Mouse (Mus musculus) ES-E14 (cell line): ENCODE data around the gene Uty. TPM values are rescaled to one million over a fixed set of nuclear protein-coding genes. Genes with fewer than 3 reads are reported as not detected.

Experiments
- DNase-seq: peaks from one replicate; pipeline ENCODE4 v3.0.0-alpha.2; 2013; ENCODE audit warnings: low read depth, low spot score
- H3K27ac ChIP-seq: 2 replicates; pipeline ENCODE4 v1.5.1; 2012; ENCODE audit warnings: low read depth, mild to moderate bottlenecking, low read length, moderate library complexity, mixed read lengths; ENCODE audit not compliant: poor library complexity, insufficient read depth, severe bottlenecking
- H3K36me3 ChIP-seq: 2 replicates; pipeline ENCODE4 v1.6.1; 2012; ENCODE audit warnings: mild to moderate bottlenecking, low read length, moderate library complexity, mixed read lengths; ENCODE audit not compliant: control insufficient read depth, poor library complexity, insufficient read depth, severe bottlenecking
- H3K4me1 ChIP-seq, 2 experiments: fragments of 150-350 bp in 1 of 2; sonication (generic) in 1 of 2; 2 replicates each; pipeline ENCODE4 v1.6.1; 2012; ENCODE audit warnings: low read length in 2 of 2, mild to moderate bottlenecking in 1 of 2, mixed read lengths in 1 of 2; ENCODE audit not compliant: control insufficient read depth in 2 of 2, insufficient read depth in 2 of 2, poor library complexity in 1 of 2
- H3K4me3 ChIP-seq, 2 experiments: fragments of 150-350 bp in 1 of 2; sonication (generic) in 1 of 2; 2 replicates each; pipeline ENCODE4 v1.5.1; 2012; ENCODE audit warnings: low read length in 2 of 2, low read depth in 1 of 2, mild to moderate bottlenecking in 1 of 2, mixed read lengths in 1 of 2; ENCODE audit not compliant: insufficient read depth in 1 of 2, poor library complexity in 1 of 2, severe bottlenecking in 1 of 2
- H3K9ac ChIP-seq: 2 replicates; pipeline ENCODE4 v1.6.1; 2012; ENCODE audit warnings: low read depth, mild to moderate bottlenecking, low read length, mixed read lengths; ENCODE audit not compliant: poor library complexity, insufficient read depth, severe bottlenecking
- H3K9me3 ChIP-seq: fragments of 150-350 bp; sonication (generic); 2 replicates; pipeline ENCODE4 v1.6.1; 2012; ENCODE audit warnings: low read depth, mild to moderate bottlenecking, low read length; ENCODE audit not compliant: control insufficient read depth, insufficient read depth
- CHD2 ChIP-seq: IDR thresholded peaks from 2 replicates; pipeline ENCODE4 v1.6.1; 2014; ENCODE audit warnings: mild to moderate bottlenecking, low read depth, low read length, inconsistent platforms
- HCFC1 ChIP-seq: IDR thresholded peaks from 2 replicates; pipeline ENCODE4 v1.6.1; 2012; ENCODE audit warnings: low read length, inconsistent platforms, borderline replicate concordance; ENCODE audit not compliant: insufficient read depth
- MAFK ChIP-seq: IDR thresholded peaks from 2 replicates; pipeline ENCODE4 v1.6.1; 2014; ENCODE audit warnings: mild to moderate bottlenecking, low read depth, low read length, inconsistent platforms; ENCODE audit not compliant: insufficient read depth
- ZC3H11A ChIP-seq: IDR thresholded peaks from 2 replicates; pipeline ENCODE4 v1.6.1; 2012; ENCODE audit warnings: low read depth, mild to moderate bottlenecking, inconsistent platforms, low read length, borderline replicate concordance
- ZNF384 ChIP-seq: IDR thresholded peaks from 2 replicates; pipeline ENCODE4 v1.6.1; 2012; ENCODE audit warnings: low read depth, low read length, inconsistent platforms
- in situ Hi-C, 2 experiments: fragments of 600-800 bp; cut with MboI; formaldehyde crosslinking; loops; one replicate each; pipeline ENCODE4 v1.15.1; 2025; ENCODE audit warnings: low sequenced_read_pairs in 2 of 2, inconsistent platforms in 1 of 2; ENCODE audit not compliant: unreplicated experiment in 2 of 2
- total RNA-seq: library from RNA; depleted of rRNA; stranded (reverse); fragments of 300-350 nt; gene quantifications from 2 replicates; pipeline ENCODE4 v1.2.3, GENCODE M21; 2012; rRNA removed

Gene Uty
- 32.2 and 33.9 TPM in 2 replicates for total RNA-seq

DNA sequence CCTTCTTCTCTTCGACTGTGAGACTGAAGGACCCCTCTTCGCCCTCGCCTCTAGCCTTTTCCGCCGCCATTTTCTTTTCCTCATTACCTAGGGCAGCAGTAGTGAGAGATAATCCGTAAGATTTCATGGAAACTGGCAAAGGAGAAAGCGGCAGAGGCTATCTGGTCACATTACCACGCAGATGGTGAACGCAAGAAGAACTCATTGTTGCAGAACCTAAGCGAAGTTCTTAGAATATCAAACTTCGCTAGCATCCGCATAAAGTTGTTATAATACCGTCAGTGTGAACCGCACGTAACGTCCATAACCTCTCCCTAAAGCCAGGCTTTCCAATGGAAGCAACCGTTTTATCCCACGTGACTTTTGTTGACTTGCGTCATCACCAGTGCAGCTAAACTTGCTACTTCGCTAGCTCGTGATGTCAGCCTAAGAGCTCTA, at the start of gene Uty:
TSS of gene Uty (minus strand) at position 334 of the 438 bp plus-strand sequence.
- TF ChIP-seq HCFC1 (no peak), CHD2 (no peak), ZC3H11A (no peak), ZNF384 (no peak), MAFK (no peak)
- Histone ChIP-seq H3K4me3 (peak within 1 kb of the TSS; percentile 77 to 89), H3K36me3 (no peaks in the 10 kb centered on the region), H3K27ac (peak within 1 kb of the TSS; percentile 74; the same call in 1 of the 2 replicates), H3K9ac (peak within 1 kb of the TSS; percentile 94), H3K4me1 (no peaks in the 10 kb centered on the region; a peak in 1 of 4 replicates), H3K9me3 (no peaks in the 10 kb centered on the region)
- peak; percentile 63 for DNase-seq
- in situ Hi-C loops, result no loop called here

DNA sequence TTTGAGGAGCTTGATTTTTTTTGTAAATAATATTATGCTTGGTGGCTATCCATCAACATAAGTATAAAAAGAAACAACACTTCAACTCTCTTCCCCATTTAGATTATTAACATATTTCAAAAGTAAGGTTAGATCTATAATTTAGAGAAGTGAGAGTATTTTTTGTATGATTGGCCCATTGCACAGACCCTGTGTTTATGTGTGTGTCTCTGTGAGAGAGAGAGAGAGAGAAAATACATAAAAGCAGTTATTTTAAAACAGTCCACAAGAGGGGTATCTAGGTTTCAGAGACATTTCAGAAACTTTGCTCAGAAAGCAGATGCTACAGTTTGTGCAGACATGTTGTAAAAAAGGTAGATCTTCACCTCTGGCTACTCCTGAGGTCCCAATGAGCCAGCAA, 48.1 kb upstream of the Uty start:
- H3K9me3 ChIP-seq, result no peaks in the 10 kb centered on the region
- no peak overlapping the region for H3K27ac ChIP-seq
- H3K9ac ChIP-seq, result no peak overlapping the region
- no peaks in the 10 kb centered on the region for H3K36me3 ChIP-seq
- no peaks in the 10 kb centered on the region for H3K4me1 ChIP-seq
- DNase-seq, result no peak
- no peak for TF ChIP-seq CHD2
- no peak for TF ChIP-seq MAFK
- TF ChIP-seq HCFC1, result no peak
- no peak overlapping the region for H3K4me3 ChIP-seq
- in situ Hi-C loops, result no loop called here

DNA sequence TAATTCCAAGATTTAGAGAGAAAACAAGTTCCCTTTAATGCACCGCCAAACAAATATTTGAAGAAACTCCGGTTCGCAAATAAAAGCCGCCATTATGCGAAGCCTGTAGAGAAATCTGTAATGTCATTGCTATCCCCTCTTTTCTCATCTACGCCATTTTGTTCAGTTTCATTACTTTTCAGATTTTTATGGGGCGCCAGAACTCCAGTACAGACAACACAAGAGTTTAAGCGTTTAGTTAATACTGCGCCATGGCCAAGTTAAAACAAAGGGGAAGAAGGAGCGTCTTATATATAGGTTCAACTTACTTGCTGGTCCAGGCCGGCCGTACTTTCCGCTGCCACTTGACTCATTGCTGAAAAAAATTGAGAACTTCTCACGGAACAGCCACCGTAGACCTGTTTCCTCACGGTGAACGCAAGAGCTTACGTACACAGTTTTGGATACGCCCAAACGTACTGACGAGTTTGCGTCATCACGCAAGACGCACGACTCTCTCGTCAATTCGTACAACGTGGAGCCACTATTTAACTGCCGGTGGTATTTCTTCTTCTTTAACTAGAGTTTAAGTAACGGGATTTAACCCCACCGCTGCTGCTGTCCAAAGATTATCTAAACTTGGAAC, 40.7 kb upstream of the Uty start, which contains the start of gene Ddx3y:
TSS of gene Ddx3y (minus strand) at position 459 of the 625 bp plus-strand sequence.
- in situ Hi-C loops, result no loop called here
- H3K4me3 ChIP-seq, result peak within 1 kb of the TSS; percentile 71 to 93
- H3K9me3 ChIP-seq, result no peaks in the 10 kb centered on the region
- H3K36me3 ChIP-seq, result no peaks in the 10 kb centered on the region
- H3K9ac ChIP-seq, result peak within 1 kb of the TSS; percentile 73
- no peaks in the 10 kb centered on the region for H3K4me1 ChIP-seq
- TF ChIP-seq MAFK (no peak), ZC3H11A (no peak), CHD2 (no peak), HCFC1 (no peak), ZNF384 (no peak)
- DNase-seq, result peak; percentile 36
- H3K27ac ChIP-seq, result 0 out of 2 replicates have a peak within 1 kb of the TSS, but pooled peaks have one; percentile 36

DNA sequence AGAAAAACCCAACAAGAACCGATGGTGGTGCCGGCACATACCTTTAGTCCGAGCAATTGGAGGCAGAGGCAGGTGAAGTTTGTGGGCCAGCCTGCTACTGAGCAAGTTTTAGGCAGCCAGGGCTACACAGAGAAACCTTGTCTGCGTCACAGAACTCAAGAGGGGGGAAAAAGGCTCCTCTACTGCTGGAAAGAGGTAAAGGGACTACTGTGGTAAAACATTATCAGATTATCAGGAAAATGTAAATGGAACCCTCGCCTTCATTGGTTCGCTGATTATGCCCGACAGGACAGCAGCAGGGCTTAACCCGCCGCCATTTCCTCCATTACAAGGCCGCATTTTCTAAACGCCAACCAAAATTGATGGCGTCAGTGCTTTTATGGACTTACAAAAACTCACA, 40.2 kb upstream of the Uty start:
- Histone ChIP-seq H3K4me3 (peak overlapping the region; percentile 71 to 93), H3K27ac (no peak overlapping the region), H3K36me3 (no peaks in the 10 kb centered on the region), H3K4me1 (no peaks in the 10 kb centered on the region), H3K9me3 (no peaks in the 10 kb centered on the region), H3K9ac (peak overlapping the region; percentile 73)
- in situ Hi-C loops, result no loop called here
- TF ChIP-seq ZC3H11A (no peak), HCFC1 (no peak), ZNF384 (no peak), MAFK (no peak), CHD2 (no peak)
- no peak for DNase-seq
